Mouse (Mus musculus): Measurements from ENCODE around the gene Wdr5. TPM values are rescaled to one million over a fixed set of nuclear protein-coding genes. Genes with fewer than 3 reads are reported as not detected.
A peak's percentile ranks its signal among the peaks of the same experiment; 100 is the strongest.

Wdr5 gene
- polyA plus RNA-seq, 1 experiment: 25.4 TPM

DNA sequence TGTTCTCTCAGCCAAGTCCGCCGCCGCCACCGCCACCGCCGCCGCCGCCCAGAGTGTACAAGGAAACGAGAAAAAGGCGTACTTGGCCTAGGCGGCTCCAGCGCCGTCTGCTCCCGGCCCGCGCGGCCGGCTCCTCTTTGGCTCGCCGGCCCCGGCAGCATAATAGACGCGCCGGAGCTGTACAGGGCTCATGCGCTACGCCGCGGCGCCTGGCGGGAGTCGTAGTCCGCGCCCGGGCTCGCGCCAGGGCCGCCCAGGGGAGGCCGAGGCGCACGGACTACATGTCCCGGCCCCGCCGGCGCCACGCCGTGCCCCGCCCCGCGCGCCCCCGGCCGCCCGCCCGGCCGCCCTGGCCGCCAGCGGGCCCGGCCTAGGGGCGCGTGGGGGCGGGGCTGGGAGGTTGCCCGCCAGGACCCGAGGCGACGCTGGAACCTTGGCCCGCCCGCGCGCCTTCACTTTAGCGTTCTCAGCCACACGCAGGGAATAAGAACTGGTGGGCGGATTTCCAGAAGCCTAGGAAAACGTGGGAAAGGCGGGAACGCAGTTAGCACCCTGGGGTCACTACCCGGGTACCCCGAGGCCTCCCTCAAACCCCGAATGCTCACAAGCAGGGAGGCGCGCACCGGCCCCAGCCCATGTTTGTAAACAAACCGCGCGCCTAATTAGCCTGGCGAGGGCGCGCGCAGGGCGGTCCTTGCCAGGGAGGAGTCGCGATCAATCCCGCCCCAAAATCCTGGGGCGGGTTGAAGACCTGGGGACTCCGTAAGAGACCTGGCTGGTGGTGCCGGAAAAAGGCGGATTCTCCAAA, 39.3 kb upstream of the Wdr5 start:
- Histone ChIP-seq H3K27ac (ENCODE audit: insufficient read depth, low read depth, low read length) (peak overlapping the region; percentile 95), H3K4me3 (ENCODE audit: insufficient read depth, low read length) (peak overlapping the region; percentile 91), H3K4me1 (ENCODE audit: control insufficient read depth, insufficient read depth, low read length) (peaks cover 47% of the 10 kb centered on the region)
- TF ChIP-seq POLR2A (IDR thresholded peaks at IDR 0.05; ENCODE audit: borderline replicate concordance, low read depth, low read length) (peak; percentile 62; the same call in 1 of the 2 replicates), CTCF (IDR thresholded peaks at IDR 0.05; ENCODE audit: low read depth, low read length) (no peak)

DNA sequence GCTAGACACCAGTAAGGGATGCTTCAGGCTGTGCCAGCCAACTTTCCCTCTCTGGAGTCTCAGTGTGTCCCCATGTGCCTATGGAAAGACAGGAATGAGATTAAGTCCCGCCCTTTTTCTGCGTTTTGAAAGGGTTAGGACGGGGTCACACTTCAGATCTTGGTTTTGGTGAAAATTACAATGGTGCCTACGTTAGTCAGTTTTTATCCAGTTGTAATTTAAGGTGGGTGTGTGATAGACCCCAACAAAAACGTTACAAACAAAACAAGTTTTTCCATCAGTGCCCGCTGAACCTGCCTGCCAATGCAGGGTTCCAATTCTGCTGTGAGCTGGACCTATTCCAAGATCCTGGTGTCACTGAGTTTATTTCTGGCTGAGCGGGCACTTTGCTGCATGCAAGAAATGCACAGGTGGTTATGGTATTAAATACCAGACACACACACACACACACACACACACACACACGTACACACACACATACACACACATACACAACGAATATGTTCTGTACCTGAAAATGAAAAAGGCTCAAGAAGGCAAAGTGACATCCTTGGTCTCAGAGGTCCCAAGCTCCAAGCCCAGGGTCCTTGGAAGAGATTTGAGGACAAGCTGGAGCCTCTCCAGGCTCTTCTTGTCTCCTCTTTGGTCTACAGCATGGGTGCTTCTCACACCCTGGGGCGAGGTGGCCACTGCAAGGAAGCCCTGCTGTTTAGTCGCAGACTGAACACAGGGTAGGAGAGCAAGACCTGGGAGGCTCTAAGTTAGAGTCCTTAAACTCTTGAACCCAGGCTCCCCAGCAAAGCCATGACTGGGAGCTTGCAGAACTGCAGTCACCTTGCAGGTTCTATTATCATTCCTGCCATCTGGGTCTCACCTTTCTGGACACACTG, 38.4 kb upstream of the Wdr5 start:
- H3K4me1 ChIP-seq (ENCODE audit: control insufficient read depth, insufficient read depth, low read length): peaks cover 39% of the 10 kb centered on the region
- H3K4me3 ChIP-seq (ENCODE audit: insufficient read depth, low read length): peak overlapping the region; percentile 90
- H3K27ac ChIP-seq (ENCODE audit: insufficient read depth, low read depth, low read length): peak overlapping the region; percentile 95
- TF ChIP-seq CTCF (IDR thresholded peaks at IDR 0.05; ENCODE audit: low read depth, low read length): no peak
- no peak for TF ChIP-seq POLR2A (IDR thresholded peaks at IDR 0.05; ENCODE audit: borderline replicate concordance, low read depth, low read length)

DNA sequence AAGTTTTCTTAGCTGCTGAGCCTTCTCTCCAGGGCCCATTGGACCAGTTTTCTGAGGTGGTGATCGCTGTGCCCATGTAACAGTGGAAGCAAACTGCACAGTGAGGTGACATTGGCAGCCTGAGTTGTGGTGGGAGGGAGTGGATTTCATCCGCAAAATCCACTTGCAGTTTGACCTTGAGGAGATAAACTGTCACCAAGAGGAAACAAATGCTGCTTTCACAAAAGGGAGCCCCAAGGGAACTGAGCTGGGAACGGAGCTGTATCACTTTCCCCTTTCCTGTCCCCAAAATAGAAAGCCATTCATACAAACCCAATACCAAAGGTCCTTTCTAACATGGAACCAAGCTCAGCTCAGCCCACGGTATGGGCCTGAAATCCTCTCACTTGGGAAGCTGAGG, 35.1 kb upstream of the Wdr5 start:
- Histone ChIP-seq H3K4me3 (ENCODE audit: insufficient read depth, low read length) (no peak overlapping the region), H3K27ac (ENCODE audit: insufficient read depth, low read depth, low read length) (no peak overlapping the region), H3K4me1 (ENCODE audit: control insufficient read depth, insufficient read depth, low read length) (peaks cover 28% of the 10 kb centered on the region)
- TF ChIP-seq POLR2A (IDR thresholded peaks at IDR 0.05; ENCODE audit: borderline replicate concordance, low read depth, low read length) (no peak), CTCF (IDR thresholded peaks at IDR 0.05; ENCODE audit: low read depth, low read length) (no peak)

DNA sequence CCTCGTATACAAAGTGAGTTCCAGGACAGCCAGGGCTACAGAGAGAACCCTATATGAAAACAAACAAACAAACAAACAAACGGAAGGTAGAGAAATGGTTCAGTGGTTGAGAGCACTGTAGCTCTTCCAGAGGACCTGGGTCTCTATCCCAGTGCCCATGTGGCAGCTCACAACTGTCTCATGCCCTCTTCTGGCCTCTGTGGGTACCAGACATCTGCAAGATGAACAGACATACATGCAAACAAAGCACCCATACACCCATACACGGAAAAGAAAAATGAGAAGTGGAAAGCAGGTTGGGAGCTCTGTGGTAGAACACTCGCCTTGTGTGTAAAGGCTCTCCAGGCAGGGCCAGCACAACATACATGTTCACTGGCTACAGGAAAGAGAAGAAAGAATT, 34.6 kb upstream of the Wdr5 start:
- Histone ChIP-seq H3K27ac (ENCODE audit: insufficient read depth, low read depth, low read length) (no peak overlapping the region), H3K4me1 (ENCODE audit: control insufficient read depth, insufficient read depth, low read length) (peaks cover 30% of the 10 kb centered on the region), H3K4me3 (ENCODE audit: insufficient read depth, low read length) (no peak overlapping the region)
- TF ChIP-seq CTCF (IDR thresholded peaks at IDR 0.05; ENCODE audit: low read depth, low read length): no peak
- no peak for TF ChIP-seq POLR2A (IDR thresholded peaks at IDR 0.05; ENCODE audit: borderline replicate concordance, low read depth, low read length)

DNA sequence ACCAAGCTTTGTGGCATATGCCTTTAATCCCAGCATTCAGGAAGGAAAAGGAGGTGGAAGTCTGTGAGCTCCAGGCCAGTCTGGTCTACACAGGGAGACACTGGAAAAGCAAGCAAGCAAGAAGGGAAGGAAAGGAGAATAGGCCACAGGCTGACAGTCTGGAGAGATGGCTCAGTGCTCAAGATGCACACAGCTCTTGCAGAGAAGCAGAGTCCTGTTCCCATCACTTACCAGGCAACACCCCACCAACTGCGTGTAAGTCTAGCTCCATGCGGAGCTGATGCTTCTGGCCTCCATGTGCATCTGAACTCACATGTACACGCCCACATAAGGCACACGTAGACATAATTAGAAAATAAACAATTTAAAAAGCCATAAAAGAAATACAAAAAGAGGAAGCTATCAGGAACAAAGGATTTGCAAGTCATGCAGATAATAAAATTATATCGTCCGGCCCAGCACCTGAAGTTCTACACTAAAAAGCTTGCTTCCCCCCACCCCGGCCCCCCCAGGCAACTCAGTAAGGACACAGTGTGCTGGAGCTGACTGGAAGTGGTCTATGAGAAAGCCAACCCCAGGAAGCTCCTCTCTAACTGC, 32.6 kb upstream of the Wdr5 start:
- TF ChIP-seq POLR2A (IDR thresholded peaks at IDR 0.05; ENCODE audit: borderline replicate concordance, low read depth, low read length): no peak
- no peak for TF ChIP-seq CTCF (IDR thresholded peaks at IDR 0.05; ENCODE audit: low read depth, low read length)

DNA sequence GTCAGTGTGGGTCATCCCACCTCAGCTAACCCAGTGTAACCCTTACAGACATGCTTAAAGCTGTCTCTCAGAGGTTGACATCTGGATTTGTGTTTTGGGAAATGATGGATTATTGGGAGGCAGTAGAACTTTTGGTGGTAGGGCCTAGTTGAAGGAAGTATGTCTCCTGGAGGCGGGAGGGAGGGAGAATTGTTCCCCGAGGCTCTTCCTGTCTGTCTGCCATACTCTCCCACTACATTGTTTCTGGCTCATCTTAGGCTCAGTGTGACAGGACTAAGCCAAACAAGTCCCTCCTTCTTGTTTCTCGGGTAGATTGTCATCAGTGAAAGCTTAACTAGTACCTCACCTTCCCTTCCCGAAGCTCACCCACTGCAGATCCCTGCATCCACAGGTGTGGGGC, 28.2 kb upstream of the Wdr5 start:
- TF ChIP-seq POLR2A (IDR thresholded peaks at IDR 0.05; ENCODE audit: borderline replicate concordance, low read depth, low read length) (no peak), CTCF (IDR thresholded peaks at IDR 0.05; ENCODE audit: low read depth, low read length) (no peak)

More for the DNA sequence above, 32.6 kb upstream of the Wdr5 start:
- no peak overlapping the region for H3K4me3 ChIP-seq (ENCODE audit: insufficient read depth, low read length)
- no peak overlapping the region; the same call in 1 of the 2 replicates for H3K27ac ChIP-seq (ENCODE audit: insufficient read depth, low read depth, low read length)
- H3K4me1 ChIP-seq (ENCODE audit: control insufficient read depth, insufficient read depth, low read length): peaks cover 27% of the 10 kb centered on the region

DNA sequence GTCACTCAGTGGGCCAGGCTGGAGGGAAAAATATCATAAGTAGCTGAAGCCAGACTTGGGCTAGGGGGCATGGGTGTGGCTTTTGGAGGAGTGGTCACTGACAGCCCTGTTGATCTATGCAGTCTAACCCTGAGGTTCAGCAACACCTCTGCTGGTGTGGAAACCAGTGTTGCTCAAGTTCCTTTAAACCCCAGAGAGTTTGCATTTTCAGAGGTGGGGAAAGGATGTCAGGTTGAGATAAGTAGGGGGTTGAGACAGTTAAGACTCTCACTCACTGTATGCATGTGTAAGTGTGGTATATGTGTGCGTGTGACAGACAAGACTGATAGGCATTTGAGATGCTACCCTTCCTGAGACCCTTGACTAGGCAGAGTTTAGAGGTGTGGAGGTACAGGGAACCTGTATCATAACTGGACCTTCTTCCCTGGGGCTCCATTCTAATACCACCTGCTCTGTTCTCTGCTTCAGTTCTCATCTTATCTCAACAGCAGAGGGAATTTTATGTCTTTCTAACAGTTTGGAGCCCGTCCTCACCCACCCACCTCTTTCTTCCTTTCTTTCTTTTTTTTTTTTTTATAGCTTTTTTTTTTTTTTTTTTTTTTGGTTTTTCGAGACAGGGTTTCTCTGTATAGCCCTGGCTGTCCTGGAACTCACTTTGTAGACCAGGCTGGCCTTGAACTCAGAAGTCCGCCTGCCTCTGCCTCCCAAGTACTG, 27.5 kb upstream of the Wdr5 start:
- TF ChIP-seq POLR2A (IDR thresholded peaks at IDR 0.05; ENCODE audit: borderline replicate concordance, low read depth, low read length) (no peak), CTCF (IDR thresholded peaks at IDR 0.05; ENCODE audit: low read depth, low read length) (no peak)
- Histone ChIP-seq H3K4me3 (ENCODE audit: insufficient read depth, low read length) (no peak overlapping the region), H3K27ac (ENCODE audit: insufficient read depth, low read depth, low read length) (no peak overlapping the region), H3K4me1 (ENCODE audit: control insufficient read depth, insufficient read depth, low read length) (peaks cover 12% of the 10 kb centered on the region)

More for the DNA sequence above, 28.2 kb upstream of the Wdr5 start:
- Histone ChIP-seq H3K4me3 (ENCODE audit: insufficient read depth, low read length) (no peak overlapping the region), H3K4me1 (ENCODE audit: control insufficient read depth, insufficient read depth, low read length) (peaks cover 16% of the 10 kb centered on the region), H3K27ac (ENCODE audit: insufficient read depth, low read depth, low read length) (no peak overlapping the region)

DNA sequence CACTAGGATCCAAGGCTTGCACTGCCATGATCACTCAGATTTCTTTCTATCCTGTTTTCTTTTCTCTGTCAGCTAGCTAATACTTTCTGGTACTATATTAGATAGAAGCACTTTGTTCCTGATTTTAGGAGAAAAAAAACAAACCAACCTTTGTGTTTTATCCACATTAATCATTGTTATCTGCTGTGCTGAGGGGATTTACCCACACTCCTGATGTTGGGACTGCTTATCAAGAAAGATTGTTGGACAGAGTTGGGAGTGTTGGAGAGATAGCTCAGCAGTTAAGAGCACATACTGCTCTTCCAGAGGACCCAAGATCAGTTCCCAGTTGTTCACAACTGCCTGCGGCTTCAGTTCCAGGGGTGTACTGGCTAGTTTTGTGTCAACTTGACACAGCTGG, 26.6 kb upstream of the Wdr5 start:
- Histone ChIP-seq H3K27ac (ENCODE audit: insufficient read depth, low read depth, low read length) (no peak overlapping the region), H3K4me3 (ENCODE audit: insufficient read depth, low read length) (no peak overlapping the region), H3K4me1 (ENCODE audit: control insufficient read depth, insufficient read depth, low read length) (peaks cover 3% of the 10 kb centered on the region; the same call in 1 of the 2 replicates)
- no peak for TF ChIP-seq POLR2A (IDR thresholded peaks at IDR 0.05; ENCODE audit: borderline replicate concordance, low read depth, low read length)
- no peak for TF ChIP-seq CTCF (IDR thresholded peaks at IDR 0.05; ENCODE audit: low read depth, low read length)

DNA sequence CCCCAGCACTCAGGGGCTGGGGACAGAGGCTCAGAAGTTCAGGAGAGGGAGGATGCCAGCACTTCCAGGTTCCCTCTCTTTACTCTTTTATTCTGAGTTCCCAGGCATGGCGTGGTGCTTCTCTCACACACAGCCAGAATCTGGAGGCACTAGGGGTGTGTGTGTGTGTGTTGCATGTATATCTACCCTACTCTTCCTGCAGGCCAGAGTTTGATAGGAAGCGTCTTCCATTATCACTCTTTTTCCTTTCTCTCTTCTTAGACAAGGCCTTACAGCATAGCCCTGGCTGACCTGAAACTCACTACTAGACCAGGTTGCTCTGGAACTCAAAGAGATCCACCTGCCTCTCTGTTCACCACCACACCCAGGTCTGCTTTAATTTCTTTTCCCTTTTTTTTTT, 24.0 kb upstream of the Wdr5 start:
- Histone ChIP-seq H3K4me1 (ENCODE audit: control insufficient read depth, insufficient read depth, low read length) (no peaks in the 10 kb centered on the region), H3K4me3 (ENCODE audit: insufficient read depth, low read length) (no peak overlapping the region), H3K27ac (ENCODE audit: insufficient read depth, low read depth, low read length) (no peak overlapping the region)
- TF ChIP-seq CTCF (IDR thresholded peaks at IDR 0.05; ENCODE audit: low read depth, low read length) (no peak), POLR2A (IDR thresholded peaks at IDR 0.05; ENCODE audit: borderline replicate concordance, low read depth, low read length) (no peak)

Data from bone marrow macrophage, adult 2 months (primary cell).